Mouse (Mus musculus) embryonic facial prominence, embryonic 10.5 days (tissue): Measurements from ENCODE around the gene Wdr4. TPM values are rescaled to one million over a fixed set of nuclear protein-coding genes. Genes with fewer than 3 reads are reported as not detected.

Experiments used
- DNase-seq: peaks from one replicate; pipeline ENCODE4 v3.0.0-alpha.2; 2017; ENCODE audit warnings: low spot score
- H3K27ac ChIP-seq: fragments of 300-500 bp; sonication (generic); replicated peaks from 2 replicates; pipeline ENCODE4 v1.5.1; 2016; ENCODE audit warnings: mild to moderate bottlenecking
- H3K27me3 ChIP-seq: fragments of 300-500 bp; sonication (generic); replicated peaks from 2 replicates; pipeline ENCODE4 v1.6.1; 2016; ENCODE audit warnings: low read depth, mild to moderate bottlenecking; ENCODE audit not compliant: poor library complexity, severe bottlenecking
- H3K36me3 ChIP-seq: fragments of 300-500 bp; sonication (generic); replicated peaks from 2 replicates; pipeline ENCODE4 v1.6.1; 2016; ENCODE audit warnings: mild to moderate bottlenecking, moderate library complexity
- H3K4me1 ChIP-seq: fragments of 300-500 bp; sonication (generic); 2 replicates; pipeline ENCODE4 v1.6.1; 2016
- H3K4me3 ChIP-seq: fragments of 300-500 bp; sonication (generic); 2 replicates; pipeline ENCODE4 v1.5.1; 2016; ENCODE audit warnings: mild to moderate bottlenecking, moderate library complexity
- H3K9me3 ChIP-seq: fragments of 300-500 bp; sonication (generic); 2 replicates; pipeline ENCODE4 v1.6.1; 2016; ENCODE audit warnings: mild to moderate bottlenecking
- WGBS: fragments of 180-500 bp; shearing (Covaris S2); methylation state at CpG from one replicate; pipeline ENCODE4 v1.1.7; 2016; 5-methylcytosine and 5-hydroxymethylcytosine counted together
- polyA plus RNA-seq: library from polyadenylated mRNA; unstranded; fragments of >200 nt; fragmentation: Nextera tagmentation; extraction: Ambion mirVana; gene quantifications from 2 replicates; pipeline ENCODE4 v1.2.1, GENCODE M21; 2016

The Wdr4 gene
- 67.7 and 73.5 TPM in 2 replicates for polyA plus RNA-seq

- Histone ChIP-seq H3K4me3 (peak within 1 kb of the TSS; percentile 88), H3K27ac (peak within 1 kb of the TSS; percentile 87), H3K4me1 (peaks cover 24% of the 10 kb centered on the region), H3K36me3 (peaks cover 31% of the 10 kb centered on the region), H3K27me3 (no peaks in the 10 kb centered on the region), H3K9me3 (no peaks in the 10 kb centered on the region)
- peak; percentile 99 for DNase-seq
- WGBS: under 1% methylated on average over 45 of the region's 45 CpGs
Observed at GRCm38 (mm10) chr17:31519946-31520838, at the start of gene Wdr4, which contains the start of gene Ndufv3. TSS of gene Wdr4 (minus strand) at chr17:31519980. TSS of gene Ndufv3 (plus strand) at chr17:31520115.

DNA sequence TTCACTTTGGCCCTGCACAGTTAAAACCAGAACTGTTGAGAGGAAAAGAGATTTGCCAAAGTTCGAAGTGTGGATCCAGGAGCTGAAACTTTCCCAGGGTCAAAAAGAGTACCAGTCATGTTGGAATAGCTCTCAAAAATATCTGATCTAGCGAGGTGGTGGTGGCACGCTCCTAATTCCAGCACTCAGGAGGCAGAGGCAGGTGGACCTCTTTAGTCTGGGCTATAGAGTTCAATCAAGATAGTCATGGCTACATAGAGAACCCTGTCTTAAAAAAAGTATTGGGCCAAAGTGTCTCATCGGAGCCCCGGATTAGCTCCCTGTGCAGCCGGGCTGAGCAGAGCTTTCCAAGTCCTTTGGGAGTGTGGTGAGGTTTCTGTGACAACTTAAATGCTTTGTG lies 46.5 kb upstream of the Wdr4 start:
- Histone ChIP-seq H3K36me3 (peaks cover 11% of the 10 kb centered on the region; the same call in 1 of the 2 replicates), H3K4me1 (peaks cover 37% of the 10 kb centered on the region), H3K4me3 (peak overlapping the region; percentile 85), H3K27me3 (no peaks in the 10 kb centered on the region), H3K27ac (peak overlapping the region; percentile 96), H3K9me3 (no peaks in the 10 kb centered on the region)
- DNase-seq: no peak
- 71% methylated on average over 6 of the region's 6 CpGs for WGBS

DNA sequence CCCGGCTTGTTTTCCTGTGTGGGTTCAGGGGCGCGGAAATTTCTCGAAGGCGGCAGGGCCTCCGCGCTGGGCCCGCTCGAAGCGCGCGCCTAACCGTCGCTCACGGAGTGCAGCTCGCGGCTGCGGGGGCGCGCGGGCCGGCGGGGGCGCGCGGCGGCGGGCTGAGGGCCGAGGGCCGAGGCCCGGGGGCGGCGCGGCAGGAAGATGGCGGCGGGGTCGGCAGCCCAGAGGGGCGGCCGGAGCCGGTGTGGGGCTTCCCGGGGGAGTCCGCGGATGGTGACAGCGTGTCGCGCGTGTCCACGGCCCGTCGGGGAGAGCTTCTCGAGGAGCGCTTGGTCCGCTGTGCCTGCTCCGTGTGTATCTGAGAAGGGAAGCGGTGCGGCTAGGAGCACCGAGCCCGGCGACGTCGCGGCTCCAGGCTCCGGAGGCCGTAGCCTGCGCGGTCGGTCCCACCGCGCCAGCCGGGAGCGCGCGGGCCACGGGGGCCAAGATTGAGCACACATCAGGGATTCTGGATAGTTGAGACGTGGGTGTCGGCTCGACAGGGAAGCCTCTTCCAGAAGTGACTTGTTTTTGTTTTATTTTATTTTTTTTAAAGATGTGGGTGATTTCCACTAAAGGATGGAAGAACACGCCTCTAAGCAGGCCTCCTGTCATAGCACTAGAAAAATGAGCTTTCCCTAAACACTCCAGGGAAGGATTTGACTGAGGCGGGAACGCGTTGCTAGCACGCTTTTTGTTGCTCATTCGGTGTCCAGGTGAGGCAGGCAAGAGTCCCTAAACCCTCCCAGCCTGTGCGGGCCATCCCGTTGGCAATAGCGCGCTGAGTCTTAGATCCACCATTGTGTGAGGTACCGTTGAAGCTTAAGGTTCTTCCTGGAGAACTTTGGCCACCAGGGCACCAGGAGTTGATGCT lies 45.6 kb upstream of the Wdr4 start:
- Histone ChIP-seq H3K9me3 (no peaks in the 10 kb centered on the region), H3K4me1 (peaks cover 37% of the 10 kb centered on the region), H3K27me3 (no peaks in the 10 kb centered on the region), H3K4me3 (peak overlapping the region; percentile 85), H3K36me3 (peaks cover 11% of the 10 kb centered on the region; the same call in 1 of the 2 replicates), H3K27ac (peak overlapping the region; percentile 96)
- DNase-seq: peak; percentile 62
- under 1% methylated on average over 88 of the region's 88 CpGs for WGBS

- peak overlapping the region; percentile 96 for H3K27ac ChIP-seq
- H3K9me3 ChIP-seq: no peaks in the 10 kb centered on the region
- H3K36me3 ChIP-seq: peaks cover 11% of the 10 kb centered on the region; the same call in 1 of the 2 replicates
- WGBS: under 1% methylated on average over 34 of the region's 44 CpGs
- peak overlapping the region; percentile 85 for H3K4me3 ChIP-seq
- no peak for DNase-seq
- no peaks in the 10 kb centered on the region for H3K27me3 ChIP-seq
- H3K4me1 ChIP-seq: peaks cover 37% of the 10 kb centered on the region
Observed at GRCm38 (mm10) chr17:31564858-31565140, 45.0 kb upstream of the Wdr4 start.

- peak; percentile 99 for DNase-seq
- under 1% methylated on average over 72 of the region's 72 CpGs for WGBS
- peaks cover 11% of the 10 kb centered on the region; the same call in 1 of the 2 replicates for H3K36me3 ChIP-seq
- H3K27ac ChIP-seq: peak within 1 kb of the TSS; percentile 96
- H3K9me3 ChIP-seq: no peaks in the 10 kb centered on the region
- peak within 1 kb of the TSS; percentile 85 for H3K4me3 ChIP-seq
- no peaks in the 10 kb centered on the region for H3K27me3 ChIP-seq
- peaks cover 37% of the 10 kb centered on the region for H3K4me1 ChIP-seq
Observed at GRCm38 (mm10) chr17:31564015-31564857, 44.5 kb upstream of the Wdr4 start, which contains the start of gene Pknox1. TSS of gene Pknox1 (plus strand) at chr17:31564734.

GRCm38 (mm10) chr17:31563632-31564014 lies 43.8 kb upstream of the Wdr4 start:
- 32% methylated on average over 12 of the region's 12 CpGs for WGBS
- H3K27me3 ChIP-seq: no peaks in the 10 kb centered on the region
- no peaks in the 10 kb centered on the region for H3K9me3 ChIP-seq
- DNase-seq: peak; percentile 49
- peaks cover 11% of the 10 kb centered on the region; the same call in 1 of the 2 replicates for H3K36me3 ChIP-seq
- peaks cover 34% of the 10 kb centered on the region for H3K4me1 ChIP-seq
- peak overlapping the region; percentile 85 for H3K4me3 ChIP-seq
- peak overlapping the region; percentile 91 for H3K27ac ChIP-seq

DNA sequence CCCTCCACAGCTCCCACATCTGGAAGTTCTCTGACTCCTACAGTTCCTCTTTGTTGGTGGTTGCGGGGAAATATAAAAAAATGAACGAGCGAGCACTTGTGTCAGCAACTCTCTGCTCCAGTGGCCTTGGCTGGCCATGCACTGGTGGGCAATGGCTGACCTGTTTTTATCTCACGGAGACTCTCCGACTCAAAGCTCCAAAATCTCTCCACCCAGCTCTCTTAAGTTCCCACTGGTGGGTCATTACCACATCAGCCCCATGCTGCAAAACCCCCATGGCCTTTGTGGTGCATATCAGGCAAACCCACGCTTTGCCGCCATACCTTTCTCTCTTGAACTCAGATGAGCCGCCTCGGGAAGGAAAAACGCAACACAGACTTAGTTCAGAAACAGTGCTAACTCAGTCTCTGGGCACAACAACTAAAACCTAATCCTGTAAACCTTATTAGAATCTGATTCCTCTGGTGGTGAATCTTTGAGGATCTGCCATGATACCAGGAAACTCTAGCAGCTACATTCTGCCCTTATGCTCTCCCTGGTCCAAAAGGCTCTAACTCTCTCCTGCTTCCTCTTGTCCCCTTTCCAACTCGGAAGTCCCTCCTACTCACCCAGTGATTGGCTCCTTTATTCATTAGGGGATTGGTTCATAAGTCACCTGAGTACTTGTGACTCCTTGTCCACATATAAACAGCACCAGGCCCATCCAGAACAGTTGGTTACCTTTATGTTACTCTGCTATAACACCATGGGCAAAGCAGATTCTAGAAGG lies 39.4 kb upstream of the Wdr4 start:
- Histone ChIP-seq H3K4me1 (peaks cover 27% of the 10 kb centered on the region), H3K36me3 (no peaks in the 10 kb centered on the region), H3K9me3 (no peaks in the 10 kb centered on the region), H3K4me3 (no peak overlapping the region), H3K27me3 (no peaks in the 10 kb centered on the region), H3K27ac (peak overlapping the region; percentile 77; the same call in 1 of the 2 replicates)
- WGBS: 93% methylated on average over 11 of the region's 11 CpGs
- DNase-seq: no peak

GRCm38 (mm10) chr17:31557947-31558542 lies 38.3 kb upstream of the Wdr4 start:
- no peaks in the 10 kb centered on the region for H3K9me3 ChIP-seq
- peak; percentile 44 for DNase-seq
- H3K36me3 ChIP-seq: no peaks in the 10 kb centered on the region
- H3K4me3 ChIP-seq: no peak overlapping the region
- peak overlapping the region; percentile 77 for H3K27ac ChIP-seq
- H3K4me1 ChIP-seq: peaks cover 19% of the 10 kb centered on the region
- WGBS: 77% methylated on average over 10 of the region's 10 CpGs
- no peaks in the 10 kb centered on the region for H3K27me3 ChIP-seq

DNA sequence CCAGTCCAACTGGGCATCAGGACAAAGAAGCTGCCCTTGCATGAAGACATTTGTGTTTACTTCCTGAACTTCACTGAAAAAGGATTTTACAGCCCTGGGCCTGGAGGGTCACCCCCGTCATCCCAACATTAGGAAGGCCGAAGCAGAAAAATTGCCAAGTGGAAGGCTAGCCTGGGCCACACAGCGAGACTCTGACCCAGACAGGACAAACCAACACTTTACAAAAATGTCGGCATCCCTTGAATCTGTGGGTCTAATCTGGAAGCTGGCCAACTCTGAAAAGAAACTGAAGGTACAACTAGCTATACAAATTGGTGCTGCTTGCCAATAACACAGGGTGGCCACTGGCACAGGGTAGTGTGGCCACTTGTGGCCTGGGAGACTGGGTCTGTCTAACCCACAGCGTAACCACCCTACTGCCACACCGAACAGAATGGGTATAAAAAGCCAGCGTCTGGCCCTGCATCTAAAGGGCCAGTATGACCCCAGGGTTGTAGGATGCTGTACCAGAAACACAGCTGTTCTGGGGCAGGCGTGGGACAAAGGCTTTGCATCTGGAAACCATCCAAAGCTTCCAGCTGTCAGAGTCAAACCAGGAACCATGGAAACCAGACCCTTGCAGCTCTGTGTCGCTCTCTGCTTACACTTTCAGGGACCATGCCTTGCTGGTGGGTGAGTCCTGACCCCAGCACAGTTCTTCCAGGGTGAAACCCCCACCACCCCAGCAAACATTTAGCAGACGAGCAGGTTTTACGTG lies 37.5 kb upstream of the Wdr4 start:
- 58% methylated on average over 11 of the region's 11 CpGs for WGBS
- Histone ChIP-seq H3K9me3 (no peaks in the 10 kb centered on the region), H3K4me1 (peaks cover 19% of the 10 kb centered on the region), H3K36me3 (no peaks in the 10 kb centered on the region), H3K27me3 (no peaks in the 10 kb centered on the region), H3K4me3 (no peak overlapping the region), H3K27ac (peak overlapping the region; percentile 77)
- DNase-seq: peak; percentile 84

DNA sequence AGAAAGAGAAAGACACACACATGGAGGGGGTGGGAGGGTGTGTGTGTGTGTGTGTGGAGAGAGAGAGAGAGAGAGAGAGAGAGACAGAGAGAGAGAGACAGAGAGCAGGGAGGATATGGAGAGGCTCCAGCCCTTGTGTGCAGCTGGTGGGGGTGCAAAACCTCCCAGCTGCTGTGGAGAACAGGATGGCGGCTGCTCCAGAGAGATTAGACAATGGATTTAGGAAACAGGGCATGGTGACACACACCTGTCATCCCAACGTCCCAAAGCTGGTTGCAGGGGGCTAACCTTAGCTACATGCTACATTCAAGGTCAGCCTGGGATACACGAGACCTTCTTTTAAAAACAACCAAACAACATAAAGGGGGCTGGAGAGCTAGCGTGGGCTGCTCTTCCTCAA lies 36.5 kb upstream of the Wdr4 start:
- Histone ChIP-seq H3K27me3 (no peaks in the 10 kb centered on the region), H3K36me3 (no peaks in the 10 kb centered on the region), H3K4me3 (no peak overlapping the region), H3K9me3 (no peaks in the 10 kb centered on the region), H3K4me1 (peaks cover 19% of the 10 kb centered on the region), H3K27ac (peak overlapping the region; percentile 59)
- no peak for DNase-seq
- 77% methylated on average over 4 of the region's 4 CpGs for WGBS
